Mouse (Mus musculus): ENCODE data around the gene Prmt2. TPM values are rescaled to one million over a fixed set of nuclear protein-coding genes. Genes with fewer than 3 reads are reported as not detected.

The Prmt2 gene
- polyA plus RNA-seq, 1 experiment = 81.2 TPM

- TF ChIP-seq POLR2A (IDR thresholded peaks at IDR 0.05; ENCODE audit: extremely low read depth, insufficient read depth, low read length) = no peak
- TF ChIP-seq CTCF (IDR thresholded peaks at IDR 0.05; ENCODE audit: extremely low read depth, insufficient read depth, low read length) = no peak
- no peak overlapping the region for H3K4me3 ChIP-seq (ENCODE audit: insufficient read depth, low read length)
- no peak overlapping the region for H3K27ac ChIP-seq (ENCODE audit: insufficient read depth, low read length)
- peaks cover 3% of the 10 kb centered on the region; the same call in 1 of the 2 replicates for H3K4me1 ChIP-seq (ENCODE audit: control insufficient read depth, insufficient read depth, low read length)
These were observed 1.7 kb upstream of the Prmt2 start for GRCm38 (mm10) chr10:76239401-76239800.

- Histone ChIP-seq H3K4me3 (ENCODE audit: insufficient read depth, low read length) (no peak overlapping the region), H3K4me1 (ENCODE audit: control insufficient read depth, insufficient read depth, low read length) (no peaks in the 10 kb centered on the region), H3K27ac (ENCODE audit: insufficient read depth, low read length) (no peak overlapping the region)
- TF ChIP-seq CTCF (IDR thresholded peaks at IDR 0.05; ENCODE audit: extremely low read depth, insufficient read depth, low read length) = no peak
- TF ChIP-seq POLR2A (IDR thresholded peaks at IDR 0.05; ENCODE audit: extremely low read depth, insufficient read depth, low read length) = no peak
These were observed 8.0 kb downstream of the Prmt2 start for GRCm38 (mm10) chr10:76229627-76230026.

- no peak overlapping the region for H3K27ac ChIP-seq (ENCODE audit: insufficient read depth, low read length)
- no peak for TF ChIP-seq POLR2A (IDR thresholded peaks at IDR 0.05; ENCODE audit: extremely low read depth, insufficient read depth, low read length)
- no peak for TF ChIP-seq CTCF (IDR thresholded peaks at IDR 0.05; ENCODE audit: extremely low read depth, insufficient read depth, low read length)
- H3K4me3 ChIP-seq (ENCODE audit: insufficient read depth, low read length) = no peak overlapping the region
- no peaks in the 10 kb centered on the region for H3K4me1 ChIP-seq (ENCODE audit: control insufficient read depth, insufficient read depth, low read length)
These were observed 11.7 kb downstream of the Prmt2 start for GRCm38 (mm10) chr10:76225944-76226343.

GRCm38 (mm10) chr10:76218240-76218639 is 19.4 kb downstream of the Prmt2 start:
- Histone ChIP-seq H3K4me1 (ENCODE audit: control insufficient read depth, insufficient read depth, low read length) (no peaks in the 10 kb centered on the region), H3K27ac (ENCODE audit: insufficient read depth, low read length) (no peak overlapping the region), H3K4me3 (ENCODE audit: insufficient read depth, low read length) (no peak overlapping the region)
- no peak for TF ChIP-seq POLR2A (IDR thresholded peaks at IDR 0.05; ENCODE audit: extremely low read depth, insufficient read depth, low read length)
- no peak for TF ChIP-seq CTCF (IDR thresholded peaks at IDR 0.05; ENCODE audit: extremely low read depth, insufficient read depth, low read length)

- Histone ChIP-seq H3K4me1 (ENCODE audit: control insufficient read depth, insufficient read depth, low read length) (no peaks in the 10 kb centered on the region), H3K27ac (ENCODE audit: insufficient read depth, low read length) (no peak overlapping the region), H3K4me3 (ENCODE audit: insufficient read depth, low read length) (no peak overlapping the region)
- TF ChIP-seq POLR2A (IDR thresholded peaks at IDR 0.05; ENCODE audit: extremely low read depth, insufficient read depth, low read length) (no peak), CTCF (IDR thresholded peaks at IDR 0.05; ENCODE audit: extremely low read depth, insufficient read depth, low read length) (no peak)
These were observed 20.6 kb downstream of the Prmt2 start for GRCm38 (mm10) chr10:76217056-76217455.

GRCm38 (mm10) chr10:76214161-76214560 is 23.5 kb downstream of the Prmt2 start:
- no peak overlapping the region for H3K4me3 ChIP-seq (ENCODE audit: insufficient read depth, low read length)
- H3K4me1 ChIP-seq (ENCODE audit: control insufficient read depth, insufficient read depth, low read length) = no peaks in the 10 kb centered on the region
- TF ChIP-seq POLR2A (IDR thresholded peaks at IDR 0.05; ENCODE audit: extremely low read depth, insufficient read depth, low read length) = no peak
- TF ChIP-seq CTCF (IDR thresholded peaks at IDR 0.05; ENCODE audit: extremely low read depth, insufficient read depth, low read length) = no peak
- no peak overlapping the region for H3K27ac ChIP-seq (ENCODE audit: insufficient read depth, low read length)

GRCm38 (mm10) chr10:76212121-76212520 is 25.5 kb downstream of the Prmt2 start:
- H3K27ac ChIP-seq (ENCODE audit: insufficient read depth, low read length) = no peak overlapping the region
- no peak overlapping the region for H3K4me3 ChIP-seq (ENCODE audit: insufficient read depth, low read length)
- no peak for TF ChIP-seq CTCF (IDR thresholded peaks at IDR 0.05; ENCODE audit: extremely low read depth, insufficient read depth, low read length)
- no peak for TF ChIP-seq POLR2A (IDR thresholded peaks at IDR 0.05; ENCODE audit: extremely low read depth, insufficient read depth, low read length)
- H3K4me1 ChIP-seq (ENCODE audit: control insufficient read depth, insufficient read depth, low read length) = no peaks in the 10 kb centered on the region

- TF ChIP-seq CTCF (IDR thresholded peaks at IDR 0.05; ENCODE audit: extremely low read depth, insufficient read depth, low read length) (no peak), POLR2A (IDR thresholded peaks at IDR 0.05; ENCODE audit: extremely low read depth, insufficient read depth, low read length) (no peak)
- Histone ChIP-seq H3K27ac (ENCODE audit: insufficient read depth, low read length) (no peak overlapping the region), H3K4me3 (ENCODE audit: insufficient read depth, low read length) (no peak overlapping the region), H3K4me1 (ENCODE audit: control insufficient read depth, insufficient read depth, low read length) (no peaks in the 10 kb centered on the region)
These were observed 26.9 kb downstream of the Prmt2 start for GRCm38 (mm10) chr10:76210806-76211205.

GRCm38 (mm10) chr10:76209241-76209640 is 28.4 kb downstream of the Prmt2 start:
- H3K27ac ChIP-seq (ENCODE audit: insufficient read depth, low read length) = no peak overlapping the region
- no peaks in the 10 kb centered on the region for H3K4me1 ChIP-seq (ENCODE audit: control insufficient read depth, insufficient read depth, low read length)
- TF ChIP-seq CTCF (IDR thresholded peaks at IDR 0.05; ENCODE audit: extremely low read depth, insufficient read depth, low read length) (no peak), POLR2A (IDR thresholded peaks at IDR 0.05; ENCODE audit: extremely low read depth, insufficient read depth, low read length) (no peak)
- H3K4me3 ChIP-seq (ENCODE audit: insufficient read depth, low read length) = no peak overlapping the region

- Histone ChIP-seq H3K27ac (ENCODE audit: insufficient read depth, low read length) (no peak overlapping the region), H3K4me1 (ENCODE audit: control insufficient read depth, insufficient read depth, low read length) (no peaks in the 10 kb centered on the region)
- TF ChIP-seq POLR2A (IDR thresholded peaks at IDR 0.05; ENCODE audit: extremely low read depth, insufficient read depth, low read length) (no peak), CTCF (IDR thresholded peaks at IDR 0.05; ENCODE audit: extremely low read depth, insufficient read depth, low read length) (no peak)
These were observed 30.3 kb downstream of the Prmt2 start for GRCm38 (mm10) chr10:76207262-76207796.

More at GRCm38 (mm10) chr10:76207262-76207796, 30.3 kb downstream of the Prmt2 start:
- H3K4me3 ChIP-seq (ENCODE audit: insufficient read depth, low read length) = no peak overlapping the region
